Mouse (Mus musculus) lung, adult 18-20 months (tissue): ENCODE data around the gene Agap2.
A peak's percentile ranks its signal among the peaks of the same experiment; 100 is the strongest.

Experiments used
- DNase-seq, 2 experiments: peaks; one replicate each; pipeline ENCODE4 v3.0.0; 2022; ENCODE audit warnings: mixed read lengths in 2 of 2

The Agap2 gene

DNA sequence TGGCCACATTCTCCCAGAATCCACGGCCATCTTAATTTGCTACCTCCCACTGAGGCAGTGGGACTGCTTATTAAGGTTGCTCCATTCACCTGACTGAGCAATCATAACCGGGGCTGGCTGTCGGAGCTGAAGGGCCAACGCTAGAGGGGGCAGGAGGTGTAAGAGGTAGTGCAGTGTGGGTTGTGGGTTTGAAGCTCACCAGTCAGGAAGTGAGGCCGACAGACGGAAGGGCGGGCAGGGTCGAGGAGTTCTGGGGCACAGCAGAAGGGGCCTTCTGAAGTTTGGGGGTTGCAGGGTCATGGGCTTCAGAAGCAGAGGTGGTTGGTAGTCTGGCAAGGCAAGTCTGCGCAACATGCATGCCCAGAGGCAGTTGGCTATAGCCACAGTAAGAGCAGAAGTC, at the start of gene Agap2:
Agap2 (plus strand) TSS at position 205 of the 400 bp plus-strand sequence.
- peak in 1 of 2 experiments; percentile 53 for DNase-seq

GRCm38 (mm10) chr10:127030336-127031296, 44.5 kb upstream of the Agap2 start, which contains the start of gene Tsfm:
Tsfm (minus strand) TSS chr10:127030840.
- peak; percentile 88 to 91 for DNase-seq

GRCm38 (mm10) chr10:127033301-127033741, 41.8 kb upstream of the Agap2 start:
- no peak for DNase-seq

DNA sequence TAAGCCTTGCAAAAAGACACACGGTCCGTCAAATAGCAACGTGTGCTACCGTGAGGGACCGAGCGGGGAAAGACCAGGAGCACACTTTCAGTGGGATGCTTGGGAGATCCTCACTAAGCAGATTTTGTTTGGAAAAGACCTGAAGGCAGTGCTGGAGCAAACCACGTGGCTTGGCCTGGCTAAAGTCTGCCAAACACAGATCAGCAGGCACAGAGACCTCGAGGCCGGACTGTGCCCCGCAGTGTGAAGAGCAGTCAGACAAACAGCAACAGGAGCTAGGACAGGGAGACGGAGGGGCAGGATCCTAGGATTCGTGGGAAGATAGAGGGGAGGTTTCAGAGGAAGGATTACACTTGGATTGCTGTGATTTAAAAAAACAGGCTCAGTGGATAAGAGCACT, 38.8 kb upstream of the Agap2 start:
- no peak for DNase-seq

- DNase-seq: no peak
Observed at GRCm38 (mm10) chr10:127037641-127038040, 37.4 kb upstream of the Agap2 start.

GRCm38 (mm10) chr10:127040569-127041214, 34.4 kb upstream of the Agap2 start:
- no peak for DNase-seq

GRCm38 (mm10) chr10:127041274-127041766, 33.8 kb upstream of the Agap2 start, which contains the start of the genes Mettl1 and Eef1akmt3:
Mettl1 (plus strand) TSS chr10:127041414.
Eef1akmt3 (minus strand) TSS chr10:127041513.
- DNase-seq: peak in 1 of 2 experiments; percentile 41

- DNase-seq: peak; percentile 82
Observed at GRCm38 (mm10) chr10:127041774-127042338, 33.2 kb upstream of the Agap2 start.

GRCm38 (mm10) chr10:127042468-127043115, 32.5 kb upstream of the Agap2 start:
- DNase-seq: no peak

- DNase-seq: no peak
Observed at GRCm38 (mm10) chr10:127043187-127043586, 31.9 kb upstream of the Agap2 start.

GRCm38 (mm10) chr10:127047954-127048353, 27.1 kb upstream of the Agap2 start, which contains the start of gene Cyp27b1:
Cyp27b1 (plus strand) TSS chr10:127048250.
- no peak for DNase-seq

DNA sequence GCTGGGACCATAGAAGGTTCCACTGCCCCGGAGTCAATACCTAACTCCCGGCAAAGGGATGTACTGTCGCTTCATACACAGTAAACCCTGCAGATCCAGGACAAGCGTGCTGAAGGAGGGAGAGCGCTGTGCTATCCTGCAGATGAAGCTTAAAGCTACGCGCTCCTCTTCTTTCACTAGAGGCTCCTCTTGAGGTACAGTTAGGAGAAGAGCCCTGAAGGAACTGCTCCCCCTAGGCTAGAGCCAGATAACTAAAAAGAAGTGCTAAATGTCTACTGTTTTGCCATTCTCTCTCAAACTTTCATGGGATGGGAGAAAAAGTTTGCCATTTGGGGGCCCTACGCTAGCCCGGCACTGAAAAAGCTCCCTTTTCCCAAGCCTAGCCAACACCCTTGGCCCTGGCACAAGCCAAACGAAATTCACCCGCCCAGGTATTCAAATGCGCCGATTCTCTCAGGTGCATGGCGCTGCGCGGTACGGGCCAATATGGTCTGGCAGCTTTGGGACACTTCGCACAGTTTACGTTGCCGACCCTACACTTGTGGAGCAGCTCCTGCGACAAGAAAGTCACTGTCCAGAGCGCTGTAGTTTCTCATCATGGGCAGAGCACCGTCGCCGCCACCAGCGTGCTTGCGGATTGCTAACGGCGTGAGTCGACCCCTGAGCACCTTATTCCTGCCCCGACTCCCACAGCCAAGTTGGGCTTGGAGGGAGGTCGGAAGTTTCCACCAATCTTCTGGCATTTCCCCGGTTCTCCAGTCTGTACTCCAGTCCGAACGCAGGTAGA, 26.3 kb upstream of the Agap2 start:
- DNase-seq: no peak

GRCm38 (mm10) chr10:127049395-127050118, 25.5 kb upstream of the Agap2 start:
- DNase-seq: no peak

GRCm38 (mm10) chr10:127050119-127050474, 25.0 kb upstream of the Agap2 start:
- no peak for DNase-seq

- DNase-seq: no peak
Observed at GRCm38 (mm10) chr10:127054646-127055045, 20.4 kb upstream of the Agap2 start.

GRCm38 (mm10) chr10:127055406-127055805, 19.7 kb upstream of the Agap2 start:
- DNase-seq: no peak

DNA sequence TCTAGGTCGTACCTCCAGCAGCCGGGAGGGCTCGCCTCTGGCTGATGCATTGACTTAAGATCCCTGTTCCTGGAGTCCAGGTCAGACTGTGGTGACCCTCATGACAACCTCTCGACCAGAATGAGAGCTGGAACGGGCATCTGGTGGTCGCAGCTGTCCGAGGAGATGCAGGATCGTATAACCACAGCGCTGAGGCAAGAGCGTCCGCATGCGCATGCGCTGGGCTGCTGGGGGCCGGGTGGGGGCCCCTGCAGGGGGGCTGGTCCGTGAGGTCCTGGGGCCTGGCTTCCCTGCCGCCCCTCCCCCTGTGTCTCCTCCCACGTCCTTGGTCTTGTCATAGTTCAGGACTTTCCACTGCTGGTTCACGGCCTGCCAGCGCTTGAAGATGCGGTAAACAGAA, 18.6 kb upstream of the Agap2 start:
- no peak for DNase-seq

GRCm38 (mm10) chr10:127058161-127058560, 16.9 kb upstream of the Agap2 start:
- DNase-seq: peak; percentile 63 to 78

GRCm38 (mm10) chr10:127058708-127059107, 16.4 kb upstream of the Agap2 start:
- no peak for DNase-seq

DNA sequence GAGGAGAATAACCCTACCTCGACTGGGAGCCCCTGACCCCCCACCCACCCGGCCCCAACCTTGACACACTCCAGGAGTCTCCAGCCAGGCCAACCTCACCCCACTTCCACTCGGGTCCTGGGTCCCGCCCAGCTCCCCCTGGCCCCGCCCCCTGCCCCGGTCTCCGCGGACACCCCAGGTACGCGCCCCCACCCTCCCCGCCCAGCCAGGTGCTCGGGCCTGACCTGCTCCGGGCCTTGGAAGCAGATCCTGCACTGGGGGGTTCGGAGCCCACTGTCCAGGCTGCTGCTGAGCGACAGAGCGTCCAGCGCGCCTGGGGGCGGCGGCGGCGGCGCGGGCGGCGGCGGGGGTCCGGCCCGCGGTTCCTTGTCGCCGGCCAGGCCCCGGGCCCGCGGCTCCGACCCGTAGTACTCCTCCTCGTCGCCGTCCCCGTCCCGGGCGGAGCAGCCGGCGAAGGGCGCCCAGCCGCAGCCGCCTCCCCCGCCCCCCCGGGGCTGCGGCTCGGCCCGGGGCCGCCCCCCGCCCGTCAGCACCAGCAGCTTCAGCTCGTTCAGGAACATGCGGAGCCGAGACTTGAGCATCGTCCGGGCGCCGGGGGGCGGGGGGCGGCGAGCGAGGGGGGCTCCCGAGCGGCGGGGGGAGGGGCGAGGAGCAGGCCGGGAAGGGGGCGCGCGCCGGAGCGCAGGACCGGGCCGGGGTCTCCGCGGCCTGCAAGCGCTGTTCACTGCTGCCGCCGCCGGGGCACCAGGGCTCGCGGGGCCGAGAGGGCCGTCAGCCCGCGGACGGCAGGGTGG, 15.7 kb upstream of the Agap2 start:
- DNase-seq: no peak
